Mouse (Mus musculus): ENCODE measurements around the gene Lad1. TPM values are rescaled to one million over a fixed set of nuclear protein-coding genes. Genes with fewer than 3 reads are reported as not detected.

Gene Lad1
- polyA plus RNA-seq, 1 experiment from 2014 or later, result 0.93 TPM

- no peaks in the 10 kb centered on the region for H3K36me3 ChIP-seq (ENCODE audit: control insufficient read depth, insufficient read depth, low read length)
- no peaks in the 10 kb centered on the region for H3K27me3 ChIP-seq (replicated peaks; ENCODE audit: control insufficient read depth, insufficient read depth, low read length)
- 0 out of 2 replicates have a peak, but pooled peaks cover 3% of the 10 kb centered on the region for H3K4me1 ChIP-seq (ENCODE audit: control insufficient read depth, insufficient read depth, low read depth, low read length)
- H3K27ac ChIP-seq (ENCODE audit: low read depth, low read length), result no peak overlapping the region
- WGBS, result 60% methylated on average over 4 of the region's 4 CpGs
- no peaks in the 10 kb centered on the region for H3K9me3 ChIP-seq (ENCODE audit: control insufficient read depth, low read length)
- no peak overlapping the region for H3K4me2 ChIP-seq (ENCODE audit: low read length)
- H3K4me3 ChIP-seq (ENCODE audit: low read length), result no peak overlapping the region
- ATAC-seq, result no peak
- no peak overlapping the region for H3K9ac ChIP-seq (ENCODE audit: low read depth, low read length)
Measured at GRCm38 (mm10) chr1:135838626-135839025, 20.2 kb downstream of the Lad1 start.

GRCm38 (mm10) chr1:135839065-135839464 lies 20.7 kb downstream of the Lad1 start:
- no peak overlapping the region for H3K27ac ChIP-seq (ENCODE audit: low read depth, low read length)
- WGBS, result 90% methylated on average over 6 of the region's 6 CpGs

GRCm38 (mm10) chr1:135840675-135841395 lies 22.4 kb downstream of the Lad1 start:
- Histone ChIP-seq H3K4me2 (ENCODE audit: low read length) (no peak overlapping the region), H3K4me3 (ENCODE audit: low read length) (no peak overlapping the region), H3K27ac (ENCODE audit: low read depth, low read length) (no peak overlapping the region), H3K9ac (ENCODE audit: low read depth, low read length) (no peak overlapping the region), H3K27me3 (replicated peaks; ENCODE audit: control insufficient read depth, insufficient read depth, low read length) (no peaks in the 10 kb centered on the region), H3K36me3 (ENCODE audit: control insufficient read depth, insufficient read depth, low read length) (no peaks in the 10 kb centered on the region), H3K4me1 (ENCODE audit: control insufficient read depth, insufficient read depth, low read depth, low read length) (0 out of 2 replicates have a peak, but pooled peaks cover 3% of the 10 kb centered on the region), H3K9me3 (ENCODE audit: control insufficient read depth, low read length) (no peaks in the 10 kb centered on the region)
- no peak for ATAC-seq
- 77% methylated on average over 15 of the region's 15 CpGs for WGBS

More at GRCm38 (mm10) chr1:135839065-135839464, 20.7 kb downstream of the Lad1 start:
- H3K27me3 ChIP-seq (replicated peaks; ENCODE audit: control insufficient read depth, insufficient read depth, low read length), result no peaks in the 10 kb centered on the region
- no peak overlapping the region for H3K9ac ChIP-seq (ENCODE audit: low read depth, low read length)
- H3K4me3 ChIP-seq (ENCODE audit: low read length), result no peak overlapping the region
- H3K9me3 ChIP-seq (ENCODE audit: control insufficient read depth, low read length), result no peaks in the 10 kb centered on the region
- H3K36me3 ChIP-seq (ENCODE audit: control insufficient read depth, insufficient read depth, low read length), result no peaks in the 10 kb centered on the region
- no peak for ATAC-seq
- no peak overlapping the region for H3K4me2 ChIP-seq (ENCODE audit: low read length)
- 0 out of 2 replicates have a peak, but pooled peaks cover 3% of the 10 kb centered on the region for H3K4me1 ChIP-seq (ENCODE audit: control insufficient read depth, insufficient read depth, low read depth, low read length)

GRCm38 (mm10) chr1:135843519-135844262 lies 25.3 kb downstream of the Lad1 start:
- no peak for ATAC-seq
- Histone ChIP-seq H3K27me3 (replicated peaks; ENCODE audit: control insufficient read depth, insufficient read depth, low read length) (no peaks in the 10 kb centered on the region), H3K27ac (ENCODE audit: low read depth, low read length) (no peak overlapping the region), H3K9ac (ENCODE audit: low read depth, low read length) (no peak overlapping the region), H3K4me2 (ENCODE audit: low read length) (no peak overlapping the region), H3K36me3 (ENCODE audit: control insufficient read depth, insufficient read depth, low read length) (no peaks in the 10 kb centered on the region), H3K4me1 (ENCODE audit: control insufficient read depth, insufficient read depth, low read depth, low read length) (0 out of 2 replicates have a peak, but pooled peaks cover 3% of the 10 kb centered on the region), H3K9me3 (ENCODE audit: control insufficient read depth, low read length) (no peaks in the 10 kb centered on the region), H3K4me3 (ENCODE audit: low read length) (no peak overlapping the region)
- 93% methylated on average over 10 of the region's 10 CpGs for WGBS

GRCm38 (mm10) chr1:135844481-135844880 lies 26.1 kb downstream of the Lad1 start:
- ATAC-seq, result no peak
- Histone ChIP-seq H3K36me3 (ENCODE audit: control insufficient read depth, insufficient read depth, low read length) (no peaks in the 10 kb centered on the region), H3K27ac (ENCODE audit: low read depth, low read length) (no peak overlapping the region), H3K4me2 (ENCODE audit: low read length) (no peak overlapping the region), H3K9me3 (ENCODE audit: control insufficient read depth, low read length) (no peaks in the 10 kb centered on the region), H3K4me3 (ENCODE audit: low read length) (no peak overlapping the region), H3K9ac (ENCODE audit: low read depth, low read length) (no peak overlapping the region), H3K27me3 (replicated peaks; ENCODE audit: control insufficient read depth, insufficient read depth, low read length) (no peaks in the 10 kb centered on the region), H3K4me1 (ENCODE audit: control insufficient read depth, insufficient read depth, low read depth, low read length) (0 out of 2 replicates have a peak, but pooled peaks cover 3% of the 10 kb centered on the region)
- WGBS, result 82% methylated on average over 6 of the region's 6 CpGs

GRCm38 (mm10) chr1:135846632-135847031 lies 28.2 kb downstream of the Lad1 start:
- no peak overlapping the region for H3K27ac ChIP-seq (ENCODE audit: low read depth, low read length)
- no peaks in the 10 kb centered on the region for H3K9me3 ChIP-seq (ENCODE audit: control insufficient read depth, low read length)
- H3K36me3 ChIP-seq (ENCODE audit: control insufficient read depth, insufficient read depth, low read length), result no peaks in the 10 kb centered on the region
- no peaks in the 10 kb centered on the region for H3K4me1 ChIP-seq (ENCODE audit: control insufficient read depth, insufficient read depth, low read depth, low read length)
- H3K4me3 ChIP-seq (ENCODE audit: low read length), result no peak overlapping the region
- WGBS, result 83% methylated on average over 5 of the region's 5 CpGs
- no peak for ATAC-seq
- no peaks in the 10 kb centered on the region for H3K27me3 ChIP-seq (replicated peaks; ENCODE audit: control insufficient read depth, insufficient read depth, low read length)
- H3K9ac ChIP-seq (ENCODE audit: low read depth, low read length), result no peak overlapping the region
- no peak overlapping the region for H3K4me2 ChIP-seq (ENCODE audit: low read length)

- Histone ChIP-seq H3K27ac (ENCODE audit: low read depth, low read length) (no peak overlapping the region), H3K9me3 (ENCODE audit: control insufficient read depth, low read length) (no peaks in the 10 kb centered on the region), H3K9ac (ENCODE audit: low read depth, low read length) (no peak overlapping the region), H3K4me3 (ENCODE audit: low read length) (no peak overlapping the region), H3K36me3 (ENCODE audit: control insufficient read depth, insufficient read depth, low read length) (no peaks in the 10 kb centered on the region), H3K27me3 (replicated peaks; ENCODE audit: control insufficient read depth, insufficient read depth, low read length) (no peaks in the 10 kb centered on the region), H3K4me1 (ENCODE audit: control insufficient read depth, insufficient read depth, low read depth, low read length) (no peaks in the 10 kb centered on the region), H3K4me2 (ENCODE audit: low read length) (no peak overlapping the region)
- WGBS, result 32% methylated on average over 6 of the region's 6 CpGs
- ATAC-seq, result no peak
Measured at GRCm38 (mm10) chr1:135847139-135847562, 28.8 kb downstream of the Lad1 start.

- no peak overlapping the region for H3K4me2 ChIP-seq (ENCODE audit: low read length)
Measured at GRCm38 (mm10) chr1:135847611-135848351, 29.4 kb downstream of the Lad1 start.

More at GRCm38 (mm10) chr1:135847611-135848351, 29.4 kb downstream of the Lad1 start:
- H3K27me3 ChIP-seq (replicated peaks; ENCODE audit: control insufficient read depth, insufficient read depth, low read length), result no peaks in the 10 kb centered on the region
- no peak overlapping the region for H3K9ac ChIP-seq (ENCODE audit: low read depth, low read length)
- no peak overlapping the region for H3K4me3 ChIP-seq (ENCODE audit: low read length)
- WGBS, result 86% methylated on average over 16 of the region's 17 CpGs
- H3K4me1 ChIP-seq (ENCODE audit: control insufficient read depth, insufficient read depth, low read depth, low read length), result 0 out of 2 replicates have a peak, but pooled peaks cover 2% of the 10 kb centered on the region
- H3K9me3 ChIP-seq (ENCODE audit: control insufficient read depth, low read length), result no peaks in the 10 kb centered on the region
- no peak overlapping the region for H3K27ac ChIP-seq (ENCODE audit: low read depth, low read length)
- ATAC-seq, result no peak
- no peaks in the 10 kb centered on the region for H3K36me3 ChIP-seq (ENCODE audit: control insufficient read depth, insufficient read depth, low read length)
